ENCODE assay signal across 19 mouse cellular contexts in the genomic region with DNA sequence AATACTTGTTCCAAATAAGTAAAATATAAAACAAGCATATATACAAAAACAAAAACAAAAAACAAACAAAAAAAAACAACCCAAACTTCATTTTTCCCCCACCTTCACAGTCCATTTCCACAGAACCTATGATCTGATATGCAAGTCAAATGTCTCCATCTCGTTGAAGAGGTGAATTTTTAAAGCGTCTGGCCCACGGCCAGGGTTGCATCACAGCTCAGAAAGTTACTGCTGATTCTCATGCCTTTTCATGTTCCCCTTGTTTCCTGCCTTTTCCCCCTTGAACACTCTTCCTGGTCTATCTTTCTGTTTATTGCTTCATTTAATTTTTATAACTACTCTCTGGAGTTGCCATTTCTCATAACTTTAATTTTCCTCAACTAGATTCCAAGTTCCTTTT. TPM values are rescaled to one million over a fixed set of nuclear protein-coding genes. Genes with fewer than 3 reads are reported as not detected.
DNase-seq lines count a peak whose midpoint lies in the region; ATAC-seq and TF ChIP-seq lines count a peak whose summit lies in the region.
"Had no signal": no experiment of that assay in that cellular context is flagged by ENCODE, and none has a peak within 500 bp of the region (broad histone marks: within the 10 kb centered on the region; RNA-seq: fewer than 3 reads in every experiment).

No protein-coding gene starts in this region.

- peak overlapping the region; percentile 25; the same call in 1 of the 2 replicates for H3K4me3 ChIP-seq in liver, adult 2 months (ENCODE audit: insufficient read depth, low read depth, low read length)
- H3K4me3 ChIP-seq in liver, embryonic 12.5 days, result no peak overlapping the region
- no peak overlapping the region for H3K4me3 ChIP-seq in forebrain, embryonic 10.5 days
- H3K4me3 ChIP-seq: embryonic facial prominence, embryonic 13.5 days; forebrain, embryonic 15.5 days; limb, embryonic 12.5 days; megakaryocyte, embryonic 14.5 days had no signal

- no peak overlapping the region for H3K27ac ChIP-seq in liver, adult 2 months (replicated peaks; ENCODE audit: insufficient read depth, low read depth, low read length)
- no peak overlapping the region for H3K27ac ChIP-seq in liver, embryonic 12.5 days
- H3K27ac ChIP-seq in forebrain, embryonic 10.5 days, result no peak overlapping the region
- H3K27ac ChIP-seq: embryonic facial prominence, embryonic 13.5 days; forebrain, embryonic 15.5 days; limb, embryonic 12.5 days had no signal

- DNase-seq in adrenal gland, postnatal 36 days, result peak; percentile 1 to 13
- no peak for DNase-seq in adrenal gland, adult (ENCODE audit: inconsistent age in 2 of 2, low spot score in 1 of 2)
- peak; percentile 29 to 39 for DNase-seq in heart, postnatal 36 days
- DNase-seq in heart, postnatal 4 days, result no peak
- peak; percentile 78 for DNase-seq in liver, adult 2 months (ENCODE audit: extremely low read depth, low read depth, low spot score)
- DNase-seq in gastrocnemius, postnatal 10 days, result peak; percentile 13
- DNase-seq in forebrain, embryonic 10.5 days (ENCODE audit: extremely low spot score, low spot score), result no peak
- DNase-seq: cerebellum, adult 11-12 months; kidney, postnatal 4 days; midbrain, embryonic 14.5 days; thymus, postnatal 25 days had no signal

- no peaks in the 10 kb centered on the region for H3K79me2 ChIP-seq in liver, adult 2 months (ENCODE audit: control insufficient read depth, insufficient read depth, low read length)

- no peak overlapping the region for H3K4me2 ChIP-seq in liver, embryonic 12.5 days
- H3K4me2 ChIP-seq: embryonic facial prominence, embryonic 13.5 days; forebrain, embryonic 15.5 days; limb, embryonic 12.5 days had no signal

- no peak for ATAC-seq in liver, embryonic 12.5 days
- ATAC-seq: forebrain, embryonic 15.5 days; hindbrain, embryonic 16.5 days; intestine, embryonic 16.5 days had no signal

- peaks cover 17% of the 10 kb centered on the region for H3K4me1 ChIP-seq in liver, adult 2 months (ENCODE audit: control insufficient read depth, insufficient read depth, low read length)
- no peaks in the 10 kb centered on the region for H3K4me1 ChIP-seq in liver, embryonic 12.5 days
- H3K4me1 ChIP-seq in forebrain, embryonic 10.5 days, result peaks cover 8% of the 10 kb centered on the region; the same call in 1 of the 2 replicates
- H3K4me1 ChIP-seq: embryonic facial prominence, embryonic 13.5 days; limb, embryonic 12.5 days; megakaryocyte, embryonic 14.5 days had no signal

- no peaks in the 10 kb centered on the region for H3K27me3 ChIP-seq in liver, adult 2 months (ENCODE audit: control insufficient read depth, insufficient read depth, low read length)
- no peaks in the 10 kb centered on the region for H3K27me3 ChIP-seq in liver, embryonic 12.5 days (replicated peaks)
- H3K27me3 ChIP-seq in forebrain, embryonic 10.5 days (ENCODE audit: poor library complexity, severe bottlenecking), result no peaks in the 10 kb centered on the region
- H3K27me3 ChIP-seq: embryonic facial prominence, embryonic 13.5 days; forebrain, embryonic 15.5 days; limb, embryonic 12.5 days; megakaryocyte, embryonic 14.5 days had no signal

- H3K9me3 ChIP-seq in liver, embryonic 12.5 days (replicated peaks), result no peaks in the 10 kb centered on the region
- H3K9me3 ChIP-seq in forebrain, embryonic 10.5 days, result no peaks in the 10 kb centered on the region
- H3K9me3 ChIP-seq: embryonic facial prominence, embryonic 13.5 days; forebrain, embryonic 15.5 days; limb, embryonic 12.5 days; megakaryocyte, embryonic 14.5 days had no signal

- 20% methylated on average over 3 of the region's 3 CpGs for WGBS in liver, adult 2 months
- 65% methylated on average over 3 of the region's 3 CpGs for WGBS in liver, embryonic 12.5 days (ENCODE audit: insufficient replicate concordance)
- WGBS in forebrain, embryonic 10.5 days, result 88% methylated on average over 3 of the region's 3 CpGs

- H3K9ac ChIP-seq in liver, adult 2 months (ENCODE audit: low read depth, low read length), result no peak overlapping the region
- H3K9ac ChIP-seq in liver, embryonic 12.5 days, result no peak overlapping the region
- H3K9ac ChIP-seq: embryonic facial prominence, embryonic 13.5 days; forebrain, embryonic 15.5 days; limb, embryonic 12.5 days had no signal

- intact Hi-C loops in heart, postnatal 36 days (cut with DNase I), result no loop called here

- H3K36me3 ChIP-seq in liver, adult 2 months (ENCODE audit: control insufficient read depth, insufficient read depth, low read length), result no peaks in the 10 kb centered on the region
- H3K36me3 ChIP-seq in liver, embryonic 12.5 days, result no peaks in the 10 kb centered on the region
- no peaks in the 10 kb centered on the region for H3K36me3 ChIP-seq in forebrain, embryonic 10.5 days (replicated peaks)
- H3K36me3 ChIP-seq: embryonic facial prominence, embryonic 13.5 days; forebrain, embryonic 15.5 days; limb, embryonic 12.5 days had no signal

- no peak for TF ChIP-seq POLR2A in liver, adult 2 months (IDR thresholded peaks at IDR 0.05; ENCODE audit: extremely low read depth, insufficient read depth, low read length)

- no peak for TF ChIP-seq CTCF in liver, adult 2 months (IDR thresholded peaks at IDR 0.05; ENCODE audit: low read depth, low read length)

RNA-seq across cellular contexts. Expression of a gene that starts 18.7 kb away (rescaled TPM):
- total RNA-seq in adrenal gland, postnatal 36 days (2021), result 1 to 10 TPM; 1.6 to 1.8 TPM
- total RNA-seq in heart, postnatal 36 days (2021), result 1 to 10 TPM; 3.5 to 4.0 TPM
- 1 to 10 TPM; 1.5 to 1.9 TPM for total RNA-seq in heart, postnatal 4 days (2021)
- total RNA-seq in liver, adult 2 months (2014; rRNA removed), result 0.83 and 0.94 TPM in 2 replicates
- polyA plus RNA-seq in liver, adult 2 months (2012; rRNA removed), result 0.09 and 0.18 TPM in 2 replicates
- polyA plus RNA-seq in liver, embryonic 12.5 days (2016; fragmentation: Nextera tagmentation; extraction: Ambion mirVana), result 0.15 and 0.23 TPM in 2 replicates
- total RNA-seq in gastrocnemius, postnatal 10 days (2021), result 1 to 10 TPM in 1 of 2 experiments, under 1 TPM in 1; 0.75 to 1.2 TPM
- polyA plus RNA-seq in forebrain, embryonic 10.5 days (2016; fragmentation: Nextera tagmentation; extraction: Ambion mirVana), result 1.0 and 1.1 TPM in 2 replicates
- polyA plus RNA-seq: small intestine, adult 2 months had no signal

Comparison
In these comparisons a context has a peak if more than half of its experiments do, and no peak if none do; other contexts are left out.
1. DNase-seq: peak in adrenal gland, postnatal 36 days (2 of 2), heart, postnatal 36 days (2 of 2), liver, adult 2 months (single experiment) and gastrocnemius, postnatal 10 days (single experiment); none in adrenal gland, adult (0 of 2), heart, postnatal 4 days (single experiment) and forebrain, embryonic 10.5 days (single experiment).